Mouse (Mus musculus) G1E-ER4 (cell line): ENCODE measurements around the gene Slc22a12. TPM values are rescaled to one million over a fixed set of nuclear protein-coding genes. Genes with fewer than 3 reads are reported as not detected.

ENCODE experiments used
- GATA1 ChIP-seq: IDR thresholded peaks from one replicate; pipeline ENCODE4 v1.8.0; 2012; ENCODE audit warnings: low read length, inconsistent platforms
- polyA plus RNA-seq: library from polyadenylated mRNA; stranded (reverse); fragments of >175 nt; gene quantifications from 2 replicates; pipeline ENCODE4 v1.2.3, GENCODE M21; 2012

Gene Slc22a12
- polyA plus RNA-seq, 1 experiment: not detected

- no peak for TF ChIP-seq GATA1
Observed at GRCm38 (mm10) chr19:6531011-6531631, 11.7 kb downstream of the Slc22a12 start.

- TF ChIP-seq GATA1: no peak
Observed at GRCm38 (mm10) chr19:6530359-6530758, 12.5 kb downstream of the Slc22a12 start.

- TF ChIP-seq GATA1: no peak
Observed at GRCm38 (mm10) chr19:6529265-6529985, 13.4 kb downstream of the Slc22a12 start.

GRCm38 (mm10) chr19:6527839-6528531 is 14.8 kb downstream of the Slc22a12 start:
- no peak for TF ChIP-seq GATA1

- TF ChIP-seq GATA1: no peak
Observed at GRCm38 (mm10) chr19:6527439-6527838, 15.4 kb downstream of the Slc22a12 start.

- no peak for TF ChIP-seq GATA1
Observed at GRCm38 (mm10) chr19:6526010-6526409, 16.8 kb downstream of the Slc22a12 start.

GRCm38 (mm10) chr19:6525023-6525422 is 17.8 kb downstream of the Slc22a12 start:
- TF ChIP-seq GATA1: no peak

GRCm38 (mm10) chr19:6522289-6522688 is 20.5 kb downstream of the Slc22a12 start:
- TF ChIP-seq GATA1: no peak

GRCm38 (mm10) chr19:6521630-6522029 is 21.2 kb downstream of the Slc22a12 start:
- no peak for TF ChIP-seq GATA1

GRCm38 (mm10) chr19:6519483-6519882 is 23.3 kb downstream of the Slc22a12 start:
- TF ChIP-seq GATA1: no peak

GRCm38 (mm10) chr19:6518601-6519000 is 24.2 kb downstream of the Slc22a12 start:
- no peak for TF ChIP-seq GATA1

- no peak for TF ChIP-seq GATA1
Observed at GRCm38 (mm10) chr19:6516153-6516552, 26.7 kb downstream of the Slc22a12 start.

GRCm38 (mm10) chr19:6515448-6515847 is 27.4 kb downstream of the Slc22a12 start:
- TF ChIP-seq GATA1: no peak

- TF ChIP-seq GATA1: no peak
Observed at GRCm38 (mm10) chr19:6514940-6515339, 27.9 kb downstream of the Slc22a12 start.

GRCm38 (mm10) chr19:6513389-6514139 is 29.3 kb downstream of the Slc22a12 start:
- TF ChIP-seq GATA1: no peak

GRCm38 (mm10) chr19:6510546-6510945 is 32.3 kb downstream of the Slc22a12 start:
- no peak for TF ChIP-seq GATA1
